Mouse (Mus musculus) neutrophil, adult 83 days (primary cell): ENCODE results near the gene Gucy1b1. TPM values are rescaled to one million over a fixed set of nuclear protein-coding genes. Genes with fewer than 3 reads are reported as not detected.

Source experiments
- total RNA-seq, 2 experiments: library from RNA; stranded (reverse); gene quantifications; one replicate each; pipeline ENCODE4 v1.2.4; 2023

The Gucy1b1 gene
- under 1 TPM in 1 of 2 experiments, not detected in 1; 0.11 TPM for total RNA-seq

DNA sequence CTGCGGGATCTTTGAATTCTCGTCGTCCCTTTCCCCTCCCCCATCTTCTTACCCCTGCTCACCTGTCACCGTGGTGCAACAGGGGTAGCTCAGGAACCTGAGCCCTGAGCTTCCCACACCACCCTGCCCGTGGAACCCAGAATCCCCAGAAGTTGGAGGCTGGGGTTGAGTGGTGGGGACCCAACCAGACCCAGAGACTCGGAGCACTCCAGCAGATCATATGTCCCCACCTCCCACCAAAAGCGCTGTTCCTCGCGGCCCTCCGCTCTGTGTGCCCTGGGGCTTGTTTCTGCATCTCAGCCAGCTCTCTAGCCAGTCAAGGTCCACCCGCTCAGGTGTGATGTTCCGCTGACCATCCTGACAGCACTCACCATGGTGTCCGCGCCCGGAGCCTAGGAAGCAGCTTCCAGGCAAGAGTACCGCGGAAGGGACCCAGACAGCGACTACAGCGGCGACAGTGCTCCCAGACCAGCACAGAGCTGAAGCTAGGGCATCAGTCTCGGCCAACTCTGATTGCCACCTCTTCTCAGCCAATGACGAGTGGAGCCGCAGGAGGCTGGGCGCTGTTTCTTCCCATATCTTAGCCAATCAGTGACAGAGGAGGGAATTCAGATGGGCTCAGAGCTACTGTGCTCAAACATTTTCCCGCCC, at the start of gene Gucy1b1:
Gene Gucy1b1, minus strand, starts transcription at position 489 of the 651 bp plus-strand sequence.

Other genes with a start within 250 kb of the Gucy1b1 start
- 1 to 10 TPM; 6.9 to 7.1 TPM for gene Ctso, start 142.1 kb downstream of the Gucy1b1 start, total RNA-seq
- gene Tdo2, start 98.5 kb downstream of the Gucy1b1 start, total RNA-seq, result not detected
- gene Asic5, start 92.4 kb downstream of the Gucy1b1 start, total RNA-seq, result not detected
- under 1 TPM; 0.35 to 0.55 TPM for gene Gucy1a1, start 71.1 kb upstream of the Gucy1b1 start, total RNA-seq